Mouse (Mus musculus): ENCODE results near the gene Gid4. TPM values are rescaled to one million over a fixed set of nuclear protein-coding genes. Genes with fewer than 3 reads are reported as not detected.

Gid4 gene
- polyA plus RNA-seq (2017; shearing (Covaris generic)): 13.5 TPM

DNA sequence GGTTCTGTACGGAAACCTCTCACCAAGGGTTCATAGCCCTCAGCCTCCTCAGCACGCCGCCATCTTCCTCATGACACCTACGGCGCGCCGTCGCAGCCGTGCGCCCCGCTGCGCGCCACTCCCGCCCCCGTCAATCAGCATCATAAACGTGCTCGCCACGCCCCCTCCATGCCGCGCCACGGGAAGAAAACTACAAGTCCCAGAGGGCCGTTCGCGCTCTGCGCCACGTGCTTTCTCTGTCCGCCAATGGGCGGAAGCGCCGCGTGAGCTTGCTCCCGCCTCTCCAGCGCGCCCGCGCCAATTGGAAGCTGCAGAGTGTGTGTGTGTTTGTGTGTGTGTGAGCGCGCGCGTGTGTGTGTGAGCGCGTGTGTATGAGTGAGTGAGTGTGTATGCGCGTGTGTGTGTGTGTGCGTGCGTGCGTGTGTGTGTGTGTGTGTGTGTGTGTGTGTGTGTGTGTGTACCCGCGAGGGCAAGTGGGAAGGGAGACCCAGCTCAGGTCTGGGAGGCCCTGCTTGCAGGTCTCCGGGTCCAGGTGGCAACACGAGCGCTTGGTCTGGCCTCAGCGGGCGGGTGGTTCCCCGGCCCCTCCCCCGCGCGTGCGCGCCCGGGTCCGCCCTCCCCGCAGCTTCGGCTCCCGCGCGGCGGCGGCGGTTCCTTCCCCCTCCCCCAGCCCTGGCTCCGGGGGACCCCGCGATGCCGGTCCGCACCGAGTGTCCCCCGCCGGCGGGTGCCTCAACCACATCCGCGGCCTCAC, at the start of gene Gid4:
Gene Gid4 (plus strand): TSS at position 183 of the 754 bp plus-strand sequence.

DNA sequence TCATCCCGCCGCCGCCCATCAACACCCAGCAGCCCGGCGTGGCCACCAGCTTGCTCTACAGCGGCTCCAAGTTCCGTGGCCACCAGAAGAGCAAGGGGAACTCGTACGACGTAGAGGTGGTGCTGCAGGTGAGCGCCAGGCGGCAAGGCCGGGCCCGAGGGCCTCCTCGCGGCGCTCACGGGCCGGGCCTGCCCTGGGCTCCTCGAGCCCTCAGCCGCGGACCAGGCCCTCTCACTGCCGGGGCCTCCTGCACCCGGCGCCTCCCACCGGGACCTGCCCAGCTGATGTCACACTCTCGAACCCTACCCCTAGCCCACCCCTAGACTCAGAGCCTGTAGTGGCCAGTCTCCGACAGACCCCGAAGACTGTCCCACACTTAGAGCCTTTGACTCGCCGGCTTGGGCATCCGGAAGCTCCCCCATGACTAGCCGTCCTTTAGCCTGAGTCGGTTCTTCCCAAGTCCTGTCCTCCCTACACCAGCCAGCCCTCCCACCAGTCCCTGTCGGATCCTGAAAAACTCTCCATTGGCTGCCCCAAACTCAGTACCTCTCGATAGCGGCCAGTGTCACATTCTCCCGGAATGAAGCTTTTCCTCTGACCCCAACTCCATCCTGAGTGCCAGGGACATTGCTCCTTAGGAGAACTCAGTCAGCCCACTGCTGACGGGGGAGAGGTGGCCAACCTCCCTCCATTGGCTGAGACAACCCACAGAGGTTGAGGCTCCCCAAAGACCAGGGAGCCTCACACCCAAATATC, 950 bp downstream of the Gid4 start, which contains the start of gene Atpaf2:
Gene Atpaf2 (minus strand): TSS at position 741 of the 756 bp plus-strand sequence.

DNA sequence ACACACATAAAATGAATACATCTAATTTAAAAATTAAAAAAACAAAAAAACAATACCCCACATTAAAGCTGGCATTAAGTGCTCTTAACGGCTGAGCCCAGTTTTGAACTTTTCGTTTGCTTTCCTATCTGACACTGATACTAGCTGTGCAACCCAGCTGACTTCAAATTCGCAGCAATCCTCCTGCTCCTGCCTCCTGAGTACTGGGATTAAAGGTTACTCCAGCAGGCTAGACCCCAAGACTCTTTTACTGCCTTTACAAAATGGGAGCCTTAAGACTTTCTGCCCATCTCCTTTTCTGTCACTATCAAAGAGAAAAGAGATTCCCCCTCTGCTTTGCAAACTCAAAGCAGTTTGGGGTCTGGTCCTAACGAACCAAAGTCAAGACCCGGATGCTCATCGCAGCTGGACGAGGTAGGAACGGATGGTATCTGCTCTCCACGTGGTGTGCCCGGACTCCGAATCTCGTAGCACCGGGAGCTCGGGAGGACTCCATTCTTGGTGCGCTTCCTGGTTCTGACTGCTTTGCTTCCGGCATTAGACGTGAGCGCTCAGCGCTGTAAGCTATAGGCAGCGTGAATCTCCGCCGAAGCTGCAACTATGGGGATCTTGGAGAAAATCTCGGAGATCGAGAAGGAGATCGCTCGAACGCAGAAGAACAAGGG, 37.3 kb downstream of the Gid4 start, which contains the start of gene Drg2:
Gene Drg2 (plus strand): TSS at position 512 of the 665 bp plus-strand sequence.

DNA sequence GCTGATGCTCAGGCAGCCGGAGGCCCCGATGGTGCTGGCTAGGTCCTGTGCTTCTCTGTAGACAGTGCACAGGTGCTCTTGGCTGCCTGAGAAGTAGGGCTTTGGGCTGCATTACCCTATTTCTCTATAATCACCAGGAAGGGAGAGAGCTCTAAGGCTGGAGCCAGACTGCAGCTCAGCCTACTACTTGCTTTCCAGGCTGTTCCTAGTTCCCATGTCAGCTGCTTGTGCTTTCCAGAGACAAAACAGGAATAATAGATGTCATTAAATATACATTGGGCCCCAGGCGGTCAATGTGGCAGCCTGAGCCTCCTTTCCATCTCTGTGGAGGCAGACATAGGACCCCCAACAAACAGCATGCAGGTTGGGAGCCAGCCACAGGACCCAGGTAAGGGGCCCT, 52.1 kb downstream of the Gid4 start, which contains the start of gene Myo15:
Gene Myo15 (plus strand): TSS at position 301 of the 400 bp plus-strand sequence.

Other genes starting within 250 kb of the Gid4 start
- gene Srebf1, start 194.6 kb upstream of the Gid4 start, polyA plus RNA-seq (2017; shearing (Covaris generic)): 52.8 TPM
- gene Tom1l2, start 64.2 kb upstream of the Gid4 start, polyA plus RNA-seq (2017; shearing (Covaris generic)): 26.3 TPM
- 0.26 TPM for gene Drc3, start 63.8 kb upstream of the Gid4 start, polyA plus RNA-seq (2017; shearing (Covaris generic))
- 27.1 TPM for gene Atpaf2, start 1.3 kb downstream of the Gid4 start, polyA plus RNA-seq (2017; shearing (Covaris generic))
- 37.4 TPM for gene Drg2, start 37.4 kb downstream of the Gid4 start, polyA plus RNA-seq (2017; shearing (Covaris generic))
- not detected for gene Myo15, start 52.2 kb downstream of the Gid4 start, polyA plus RNA-seq (2017; shearing (Covaris generic))
- 46.0 TPM for gene Alkbh5, start 119.2 kb downstream of the Gid4 start, polyA plus RNA-seq (2017; shearing (Covaris generic))